Mouse (Mus musculus) myocyte (in vitro differentiated cells): Measurements from ENCODE around the gene Psors1c2.
A peak's percentile ranks its signal among the peaks of the same experiment; 100 is the strongest.

Experiments used
- CEBPB ChIP-seq: IDR thresholded peaks from 2 replicates; pipeline ENCODE4 v1.6.1; 2011; ENCODE audit warnings: mild to moderate bottlenecking, moderate library complexity; ENCODE audit not compliant: poor library complexity, insufficient read depth, severe bottlenecking
- E2F4 ChIP-seq: IDR thresholded peaks from one replicate; pipeline ENCODE4 v1.6.1; 2011; ENCODE audit warnings: mild to moderate bottlenecking, control low read depth, moderate library complexity; ENCODE audit not compliant: insufficient read depth
- MAX ChIP-seq: IDR thresholded peaks from one replicate; pipeline ENCODE4 v1.6.1; 2011; ENCODE audit warnings: low read depth, mild to moderate bottlenecking, control low read depth
- MYOD1 ChIP-seq, 3 experiments: IDR thresholded peaks; one replicate each; pipeline ENCODE4 v1.6.1; 2011; ENCODE audit warnings: control low read depth in 2 of 3, low read depth in 2 of 3, mild to moderate bottlenecking in 2 of 3, moderate library complexity in 1 of 3; ENCODE audit not compliant: insufficient read length in 2 of 3, control insufficient read depth in 1 of 3
- MYOG ChIP-seq, 3 experiments: IDR thresholded peaks; one replicate each; pipeline ENCODE4 v1.6.1; 2011; ENCODE audit warnings: control low read depth in 2 of 3, low read depth in 2 of 3, mild to moderate bottlenecking in 2 of 3; ENCODE audit not compliant: insufficient read length in 2 of 3, control insufficient read depth in 1 of 3, insufficient read depth in 1 of 3
- POLR2A ChIP-seq: IDR thresholded peaks from one replicate; pipeline ENCODE4 v1.6.1; 2011; ENCODE audit warnings: low read depth, mild to moderate bottlenecking, control low read depth, moderate library complexity; ENCODE audit not compliant: insufficient read length
- POLR2AphosphoS2 ChIP-seq: IDR thresholded peaks from one replicate; pipeline ENCODE4 v1.6.1; 2011; ENCODE audit warnings: low read depth, control low read depth; ENCODE audit not compliant: insufficient read length
- REST ChIP-seq: IDR thresholded peaks from one replicate; pipeline ENCODE4 v1.6.1; 2011; ENCODE audit warnings: mild to moderate bottlenecking, control low read depth, moderate library complexity; ENCODE audit not compliant: insufficient read depth, insufficient read length
- SRF ChIP-seq: IDR thresholded peaks from one replicate; pipeline ENCODE4 v1.6.1; 2011; ENCODE audit warnings: low read depth; ENCODE audit not compliant: control insufficient read depth, insufficient read length
- TCF12 ChIP-seq: IDR thresholded peaks from one replicate; pipeline ENCODE4 v1.6.1; 2011; ENCODE audit warnings: mild to moderate bottlenecking, control low read depth; ENCODE audit not compliant: poor library complexity, insufficient read depth, severe bottlenecking
- TCF3 ChIP-seq: IDR thresholded peaks from one replicate; pipeline ENCODE4 v1.6.1; 2011; ENCODE audit warnings: low read depth, control low read depth; ENCODE audit not compliant: insufficient read length
- USF1 ChIP-seq: IDR thresholded peaks from one replicate; pipeline ENCODE4 v1.6.1; 2011; ENCODE audit warnings: low read depth, mild to moderate bottlenecking, control low read depth, moderate library complexity

GRCm38 (mm10) chr17:35551881-35552414, 18.9 kb downstream of the Psors1c2 start, which contains the start of gene Cdsn:
- TF ChIP-seq POLR2A (peak; percentile 80), MYOG (IDR thresholded peaks at IDR 0.05; ENCODE audit: control insufficient read depth in 1 of 3, insufficient read depth in 1 of 3, insufficient read length in 2 of 3, low read depth in 2 of 3) (peak in 1 of 3 experiments; percentile 8), E2F4 (no peak), SRF (no peak), POLR2AphosphoS2 (peak; percentile 79), MAX (no peak), MYOD1 (IDR thresholded peaks at IDR 0.05; ENCODE audit: control insufficient read depth in 1 of 3, insufficient read length in 2 of 3, low read depth in 2 of 3) (peak in 1 of 3 experiments; percentile 10), TCF3 (no peak), USF1 (no peak), TCF12 (no peak), CEBPB (peak; percentile 76), REST (no peak)
